In genomic region chr14:7657456-7657855, GRCm38 (mm10) we compare ENCODE assay signal across 24 mouse cellular contexts. TPM values are rescaled to one million over a fixed set of nuclear protein-coding genes. Genes with fewer than 3 reads are reported as not detected.
DNase-seq lines count a peak whose midpoint lies in the region; ATAC-seq and TF ChIP-seq lines count a peak whose summit lies in the region.
"Not testable (repeated sequence)": the region's sequence is repeated elsewhere in the genome, so short reads cannot be mapped to it uniquely, and the experiment has no call there.
"Had no signal": no experiment of that assay in that cellular context is flagged by ENCODE, and none has a peak within 500 bp of the region (broad histone marks: within the 10 kb centered on the region; RNA-seq: fewer than 3 reads in every experiment).

No protein-coding gene starts in this region.

- H3K9ac ChIP-seq in embryonic facial prominence, embryonic 14.5 days (ENCODE audit: low read depth, low read length); forebrain, postnatal 0 days; heart, postnatal 0 days (replicated peaks; ENCODE audit: low read depth, low read length); intestine, embryonic 14.5 days (ENCODE audit: low read length); midbrain, embryonic 11.5 days (ENCODE audit: low read length); neural tube, embryonic 12.5 days; stomach, postnatal 0 days (ENCODE audit: low read length): not testable (repeated sequence)

- WGBS in embryonic facial prominence, embryonic 14.5 days: 4% methylated on average over 5 of the region's 10 CpGs
- WGBS in forebrain, postnatal 0 days: 3% methylated on average over 6 of the region's 10 CpGs
- WGBS in heart, postnatal 0 days: 2% methylated on average over 5 of the region's 10 CpGs
- WGBS in intestine, embryonic 14.5 days: 8% methylated on average over 5 of the region's 10 CpGs
- 2% methylated on average over 6 of the region's 10 CpGs for WGBS in midbrain, embryonic 11.5 days
- WGBS in neural tube, embryonic 12.5 days: 9% methylated on average over 8 of the region's 10 CpGs
- 3% methylated on average over 6 of the region's 10 CpGs for WGBS in stomach, postnatal 0 days

- DNase-seq in embryonic facial prominence, embryonic 14.5 days (ENCODE audit: low spot score); forebrain, postnatal 0 days; heart, postnatal 0 days (ENCODE audit: low spot score); intestine, embryonic 14.5 days (ENCODE audit: low spot score); left cerebral cortex, adult 2 months (ENCODE audit: extremely low spot score in 1 of 2, low spot score in 2 of 2); midbrain, embryonic 11.5 days (ENCODE audit: low spot score, missing footprints); stomach, postnatal 0 days (ENCODE audit: low spot score): not testable (repeated sequence)

- H3K4me3 ChIP-seq in embryonic facial prominence, embryonic 14.5 days (ENCODE audit: low read depth, low read length); forebrain, postnatal 0 days (ENCODE audit: low read depth, low read length); heart, postnatal 0 days (ENCODE audit: low read depth, low read length); intestine, embryonic 14.5 days (ENCODE audit: low read depth, low read length); left cerebral cortex, adult 2 months; midbrain, embryonic 11.5 days (ENCODE audit: low read depth, low read length); neural tube, embryonic 12.5 days; stomach, postnatal 0 days (ENCODE audit: low read depth, low read length): not testable (repeated sequence)

- not testable (repeated sequence) for TF ChIP-seq EP300 in heart, postnatal 0 days (IDR thresholded peaks at IDR 0.05; ENCODE audit: low read depth); stomach, postnatal 0 days (optimal IDR thresholded peaks at IDR 0.05)

- H3K27me3 ChIP-seq in embryonic facial prominence, embryonic 14.5 days (replicated peaks; ENCODE audit: control insufficient read depth, insufficient read depth, low read length); forebrain, postnatal 0 days (ENCODE audit: insufficient read depth, low read length); heart, postnatal 0 days (ENCODE audit: control insufficient read depth, insufficient read depth, low read length); intestine, embryonic 14.5 days (replicated peaks; ENCODE audit: control insufficient read depth, insufficient read depth, low read length); midbrain, embryonic 11.5 days (ENCODE audit: control insufficient read depth, insufficient read depth, low read length); neural tube, embryonic 12.5 days (replicated peaks); stomach, postnatal 0 days (ENCODE audit: control insufficient read depth, insufficient read depth, low read length): not testable (repeated sequence)

- H3K9me3 ChIP-seq in embryonic facial prominence, embryonic 14.5 days (ENCODE audit: control insufficient read depth, low read length); forebrain, postnatal 0 days (ENCODE audit: low read length); heart, postnatal 0 days (replicated peaks; ENCODE audit: control insufficient read depth, low read length); intestine, embryonic 14.5 days (ENCODE audit: control insufficient read depth, low read length); midbrain, embryonic 11.5 days (ENCODE audit: control insufficient read depth, low read length); neural tube, embryonic 12.5 days; stomach, postnatal 0 days (ENCODE audit: control insufficient read depth, low read length): not testable (repeated sequence)

- TF ChIP-seq CTCF in forebrain, postnatal 0 days (IDR thresholded peaks at IDR 0.05; ENCODE audit: low read depth): peak; percentile 44
- TF ChIP-seq CTCF in heart, postnatal 0 days (IDR thresholded peaks at IDR 0.05; ENCODE audit: low read depth): peak; percentile 31
- TF ChIP-seq CTCF in left cerebral cortex, adult 2 months (IDR thresholded peaks at IDR 0.05): peak; percentile 30
- TF ChIP-seq CTCF in stomach, postnatal 0 days (IDR thresholded peaks at IDR 0.05; ENCODE audit: low read depth): peak; percentile 55

- peak overlapping the region; percentile 53; the same call in 1 of the 2 replicates for H3K4me2 ChIP-seq in embryonic facial prominence, embryonic 14.5 days (ENCODE audit: low read depth, low read length)
- peak overlapping the region; percentile 52 for H3K4me2 ChIP-seq in forebrain, postnatal 0 days (ENCODE audit: low read depth)
- H3K4me2 ChIP-seq in heart, postnatal 0 days (ENCODE audit: low read depth, low read length); stomach, postnatal 0 days (replicated peaks; ENCODE audit: low read depth): not testable (repeated sequence)
- peak overlapping the region; percentile 39; the same call in 1 of the 2 replicates for H3K4me2 ChIP-seq in intestine, embryonic 14.5 days (ENCODE audit: low read length)
- H3K4me2 ChIP-seq in midbrain, embryonic 11.5 days: peak overlapping the region; percentile 41
- peak overlapping the region; percentile 64 for H3K4me2 ChIP-seq in neural tube, embryonic 12.5 days (replicated peaks)

- not testable (repeated sequence) for H3K4me1 ChIP-seq in embryonic facial prominence, embryonic 14.5 days (ENCODE audit: control insufficient read depth, insufficient read depth, low read length); forebrain, postnatal 0 days (ENCODE audit: insufficient read depth); heart, postnatal 0 days (ENCODE audit: control insufficient read depth, insufficient read depth); intestine, embryonic 14.5 days (replicated peaks; ENCODE audit: control insufficient read depth, insufficient read depth, low read length); midbrain, embryonic 11.5 days (ENCODE audit: control insufficient read depth, insufficient read depth, low read length); neural tube, embryonic 12.5 days; stomach, postnatal 0 days (replicated peaks; ENCODE audit: control insufficient read depth, insufficient read depth)

- not testable (repeated sequence) for H3K27ac ChIP-seq in embryonic facial prominence, embryonic 14.5 days (replicated peaks; ENCODE audit: low read depth, low read length); forebrain, postnatal 0 days (ENCODE audit: low read depth, low read length); heart, postnatal 0 days (ENCODE audit: low read depth); intestine, embryonic 14.5 days (ENCODE audit: low read depth); left cerebral cortex, adult 2 months; midbrain, embryonic 11.5 days (ENCODE audit: low read depth, low read length); neural tube, embryonic 12.5 days; stomach, postnatal 0 days (replicated peaks)

- not testable (repeated sequence) for ATAC-seq in embryonic facial prominence, embryonic 14.5 days (ENCODE audit: low read depth); forebrain, postnatal 0 days; heart, postnatal 0 days (ENCODE audit: insufficient read depth, low read depth); intestine, embryonic 14.5 days (replicated peaks; ENCODE audit: low FRiP score, low TSS enrichment, low read depth); midbrain, embryonic 11.5 days (ENCODE audit: low FRiP score); neural tube, embryonic 12.5 days (ENCODE audit: low FRiP score, low read depth); stomach, postnatal 0 days (ENCODE audit: low FRiP score, low TSS enrichment)

- not testable (repeated sequence) for H3K36me3 ChIP-seq in embryonic facial prominence, embryonic 14.5 days (ENCODE audit: control insufficient read depth, insufficient read depth, low read length); forebrain, postnatal 0 days (ENCODE audit: insufficient read depth); heart, postnatal 0 days (replicated peaks; ENCODE audit: control insufficient read depth, insufficient read depth, low read length); intestine, embryonic 14.5 days (ENCODE audit: control insufficient read depth, insufficient read depth, low read length); midbrain, embryonic 11.5 days (ENCODE audit: control insufficient read depth, insufficient read depth, low read length); neural tube, embryonic 12.5 days; stomach, postnatal 0 days (ENCODE audit: control insufficient read depth, insufficient read depth, low read length)

- intact Hi-C loops in left cerebral cortex, adult 2 months (cut with DNase I): not testable (repeated sequence)

RNA-seq across cellular contexts. Expression of gene Gm10128, which starts 13.7 kb away (rescaled TPM):
- polyA plus RNA-seq in embryonic facial prominence, embryonic 14.5 days (2014; fragmentation: Nextera tagmentation; extraction: Ambion mirVana): not detected in 2 replicates
- total RNA-seq in forebrain, postnatal 0 days (2014; rRNA removed): not detected in 2 replicates
- not detected in 2 replicates for polyA plus RNA-seq in forebrain, postnatal 0 days (2015; fragmentation: Nextera tagmentation; extraction: Ambion mirVana)
- total RNA-seq in heart, postnatal 0 days (2014; rRNA removed; ENCODE audit: low replicate concordance): not detected in 2 replicates
- polyA plus RNA-seq in heart, postnatal 0 days (2015; fragmentation: Nextera tagmentation; extraction: Ambion mirVana): not detected in 2 replicates
- not detected in 2 replicates for polyA plus RNA-seq in intestine, embryonic 14.5 days (2014; fragmentation: Nextera tagmentation; extraction: Ambion mirVana)
- not detected for total RNA-seq in left cerebral cortex, adult 2 months (2021)
- polyA plus RNA-seq in midbrain, embryonic 11.5 days (2014; fragmentation: Nextera tagmentation; extraction: Ambion mirVana): not detected in 2 replicates
- polyA plus RNA-seq in neural tube, embryonic 12.5 days (2016; fragmentation: Nextera tagmentation; extraction: Ambion mirVana): not detected in 2 replicates
- polyA plus RNA-seq in stomach, postnatal 0 days (2015; fragmentation: Nextera tagmentation; extraction: Ambion mirVana): not detected in 2 replicates
- total RNA-seq: adrenal gland, adult 8-10 months; gastrocnemius, postnatal 25 days; heart, adult 8-10 months; heart, postnatal 25 days; layer of hippocampus, postnatal 14 days; left cerebral cortex, postnatal 10 days; megakaryocyte, adult 5-6 weeks; neutrophil, adult 5-6 weeks had no signal
- polyA plus RNA-seq: cortical plate, adult 2 months; embryonic facial prominence, embryonic 11.5 days; kidney, embryonic 14.5 days; large intestine, adult 2 months; limb, embryonic 14.5 days; liver, embryonic 14.5 days; thymus, postnatal 0 days; urinary bladder, adult 2 months had no signal
